Mouse (Mus musculus): ENCODE measurements around the gene Abhd14a.
A peak's percentile ranks its signal among the peaks of the same experiment; 100 is the strongest.
"Not testable (repeated sequence)": the region's sequence is repeated elsewhere in the genome, so short reads cannot be mapped to it uniquely, and the experiment has no call there.

The Abhd14a gene

GRCm38 (mm10) chr9:106447348-106447747, at the start of gene Abhd14a, which contains the start of gene Abhd14b:
TSS of gene Abhd14a (minus strand) at chr9:106447678.
TSS of gene Abhd14b (plus strand) at chr9:106447459.
- peak; percentile 88 for DNase-seq (ENCODE audit: low spot score)

- DNase-seq (ENCODE audit: low spot score): not testable (repeated sequence)
Observed at GRCm38 (mm10) chr9:106487602-106488001, 40.1 kb upstream of the Abhd14a start.

GRCm38 (mm10) chr9:106485076-106485475, 37.6 kb upstream of the Abhd14a start:
- DNase-seq (ENCODE audit: low spot score): no peak

GRCm38 (mm10) chr9:106483606-106484005, 36.1 kb upstream of the Abhd14a start:
- DNase-seq (ENCODE audit: low spot score): no peak

- no peak for DNase-seq (ENCODE audit: low spot score)
Observed at GRCm38 (mm10) chr9:106483136-106483535, 35.7 kb upstream of the Abhd14a start.

GRCm38 (mm10) chr9:106482578-106483115, 35.2 kb upstream of the Abhd14a start:
- no peak for DNase-seq (ENCODE audit: low spot score)

- no peak for DNase-seq (ENCODE audit: low spot score)
Observed at GRCm38 (mm10) chr9:106481676-106482075, 34.2 kb upstream of the Abhd14a start.

GRCm38 (mm10) chr9:106481075-106481474, 33.6 kb upstream of the Abhd14a start:
- DNase-seq (ENCODE audit: low spot score): no peak

- DNase-seq (ENCODE audit: low spot score): no peak
Observed at GRCm38 (mm10) chr9:106480541-106480940, 33.1 kb upstream of the Abhd14a start.

- no peak for DNase-seq (ENCODE audit: low spot score)
Observed at GRCm38 (mm10) chr9:106478101-106478500, 30.6 kb upstream of the Abhd14a start.

GRCm38 (mm10) chr9:106477649-106478048, 30.2 kb upstream of the Abhd14a start:
- no peak for DNase-seq (ENCODE audit: low spot score)

- DNase-seq (ENCODE audit: low spot score): peak; percentile 99
Observed at GRCm38 (mm10) chr9:106476924-106477484, 29.5 kb upstream of the Abhd14a start, which contains the start of gene Parp3. TSS of gene Parp3 (minus strand) at chr9:106476949.

- no peak for DNase-seq (ENCODE audit: low spot score)
Observed at GRCm38 (mm10) chr9:106476002-106476923, 28.8 kb upstream of the Abhd14a start.

- DNase-seq (ENCODE audit: low spot score): no peak
Observed at GRCm38 (mm10) chr9:106475663-106476001, 28.2 kb upstream of the Abhd14a start, which contains the start of gene Rrp9. TSS of gene Rrp9 (plus strand) at chr9:106475963.

- no peak for DNase-seq (ENCODE audit: low spot score)
Observed at GRCm38 (mm10) chr9:106475046-106475445, 27.6 kb upstream of the Abhd14a start.

GRCm38 (mm10) chr9:106474456-106474855, 27.0 kb upstream of the Abhd14a start:
- no peak for DNase-seq (ENCODE audit: low spot score)

GRCm38 (mm10) chr9:106473753-106474105, 26.3 kb upstream of the Abhd14a start:
- no peak for DNase-seq (ENCODE audit: low spot score)

GRCm38 (mm10) chr9:106473081-106473752, 25.7 kb upstream of the Abhd14a start:
- DNase-seq (ENCODE audit: low spot score): no peak

- DNase-seq (ENCODE audit: low spot score): no peak
Observed at GRCm38 (mm10) chr9:106472321-106472720, 24.8 kb upstream of the Abhd14a start.

GRCm38 (mm10) chr9:106471892-106472291, 24.4 kb upstream of the Abhd14a start:
- DNase-seq (ENCODE audit: low spot score): no peak

- no peak for DNase-seq (ENCODE audit: low spot score)
Observed at GRCm38 (mm10) chr9:106470991-106471750, 23.7 kb upstream of the Abhd14a start.

- no peak for DNase-seq (ENCODE audit: low spot score)
Observed at GRCm38 (mm10) chr9:106469776-106470175, 22.3 kb upstream of the Abhd14a start.

All from left cerebral cortex, adult 11 months (tissue).